Mouse (Mus musculus) C2C12 (cell line): Measurements from ENCODE around the gene Mau2. TPM values are rescaled to one million over a fixed set of nuclear protein-coding genes. Genes with fewer than 3 reads are reported as not detected.

ENCODE experiments used
- H3K27me3 ChIP-seq: one replicate; pipeline ENCODE4 v1.6.1; 2011; ENCODE audit not compliant: control insufficient read depth, insufficient read depth, insufficient read length
- H3K36me3 ChIP-seq: one replicate; pipeline ENCODE4 v1.6.1; 2011; ENCODE audit not compliant: control insufficient read depth, insufficient read depth
- H3K4me3 ChIP-seq: one replicate; pipeline ENCODE4 v1.5.1; 2011; ENCODE audit warnings: mild to moderate bottlenecking, control low read depth; ENCODE audit not compliant: poor library complexity, insufficient read depth, severe bottlenecking
- H3K79me2 ChIP-seq: one replicate; pipeline ENCODE4 v1.6.1; 2011; ENCODE audit not compliant: control insufficient read depth, insufficient read depth
- H3K79me3 ChIP-seq: one replicate; pipeline ENCODE4 v1.6.1; 2011; ENCODE audit warnings: low read depth, control low read depth
- H3ac ChIP-seq: one replicate; pipeline ENCODE3; 2011; ENCODE audit warnings: low read depth; ENCODE audit not compliant: control insufficient read depth, insufficient read length
- CEBPB ChIP-seq: IDR thresholded peaks from one replicate; pipeline ENCODE4 v1.6.1; 2011; ENCODE audit warnings: low read depth, mild to moderate bottlenecking, control low read depth, moderate library complexity
- CTCF ChIP-seq: IDR thresholded peaks from one replicate; pipeline ENCODE4 v1.5.1; 2011; ENCODE audit not compliant: control insufficient read depth, insufficient read depth, insufficient read length
- FOSL1 ChIP-seq: IDR thresholded peaks from one replicate; pipeline ENCODE4 v1.8.0; 2011; ENCODE audit warnings: mild to moderate bottlenecking, low read length; ENCODE audit not compliant: poor library complexity, insufficient read depth, severe bottlenecking
- MAX ChIP-seq: IDR thresholded peaks from one replicate; pipeline ENCODE4 v1.6.1; 2011; ENCODE audit warnings: mild to moderate bottlenecking, control low read depth
- MYOD1 ChIP-seq: IDR thresholded peaks from one replicate; pipeline ENCODE4 v1.6.1; 2011; ENCODE audit warnings: low read depth; ENCODE audit not compliant: control insufficient read depth, insufficient read length
- MYOG ChIP-seq: IDR thresholded peaks from one replicate; pipeline ENCODE4 v1.6.1; 2011; ENCODE audit not compliant: control insufficient read depth, insufficient read length; ENCODE audit errors: extremely low read depth
- USF1 ChIP-seq: IDR thresholded peaks from one replicate; pipeline ENCODE4 v1.6.1; 2011; ENCODE audit warnings: low read depth, mild to moderate bottlenecking, control low read depth, moderate library complexity
- polyA plus RNA-seq: library from polyadenylated mRNA; unstranded; fragments of >200 nt; fragmentation: generic; extraction: Trizol; gene quantifications from one replicate; pipeline ENCODE4 v1.2.1, GENCODE M21; 2012; ENCODE audit warnings: missing spikeins

Mau2 gene
- polyA plus RNA-seq, 1 experiment: 24.0 TPM

GRCm38 (mm10) chr8:70084191-70085065 lies 41.9 kb upstream of the Mau2 start:
- no peak overlapping the region for H3ac ChIP-seq
- no peaks in the 10 kb centered on the region for H3K79me2 ChIP-seq
- no peak for TF ChIP-seq MYOD1
- no peak for TF ChIP-seq CEBPB
- no peak for TF ChIP-seq CTCF
- TF ChIP-seq MAX: no peak
- TF ChIP-seq FOSL1: no peak
- TF ChIP-seq MYOG: no peak
- TF ChIP-seq USF1: no peak
- peaks cover 46% of the 10 kb centered on the region for H3K27me3 ChIP-seq
- no peaks in the 10 kb centered on the region for H3K36me3 ChIP-seq
- no peaks in the 10 kb centered on the region for H3K79me3 ChIP-seq
- no peak overlapping the region for H3K4me3 ChIP-seq

GRCm38 (mm10) chr8:70083285-70083684 lies 40.8 kb upstream of the Mau2 start, which contains the start of gene Hapln4:
Hapln4 (plus strand) TSS chr8:70083457.
- H3ac ChIP-seq: no peak within 1 kb of the TSS
- H3K79me3 ChIP-seq: no peaks in the 10 kb centered on the region
- peak within 1 kb of the TSS; percentile 11 for H3K4me3 ChIP-seq
- no peaks in the 10 kb centered on the region for H3K79me2 ChIP-seq
- no peak for TF ChIP-seq MYOG
- TF ChIP-seq CEBPB: no peak
- no peak for TF ChIP-seq USF1
- TF ChIP-seq MAX: no peak
- TF ChIP-seq MYOD1: no peak
- TF ChIP-seq CTCF: no peak
- TF ChIP-seq FOSL1: no peak
- no peaks in the 10 kb centered on the region for H3K36me3 ChIP-seq
- peaks cover 35% of the 10 kb centered on the region for H3K27me3 ChIP-seq

GRCm38 (mm10) chr8:70081976-70082375 lies 39.4 kb upstream of the Mau2 start:
- TF ChIP-seq MAX: no peak
- TF ChIP-seq MYOD1: no peak
- TF ChIP-seq MYOG: no peak
- no peak for TF ChIP-seq FOSL1
- no peak for TF ChIP-seq USF1
- TF ChIP-seq CEBPB: no peak
- TF ChIP-seq CTCF: no peak
- H3ac ChIP-seq: no peak overlapping the region
- H3K27me3 ChIP-seq: peaks cover 26% of the 10 kb centered on the region

GRCm38 (mm10) chr8:70073682-70074081 lies 31.1 kb upstream of the Mau2 start:
- Histone ChIP-seq H3K4me3 (no peak overlapping the region), H3K79me2 (no peaks in the 10 kb centered on the region), H3K27me3 (no peaks in the 10 kb centered on the region), H3K79me3 (no peaks in the 10 kb centered on the region), H3ac (no peak overlapping the region), H3K36me3 (peaks cover 20% of the 10 kb centered on the region)
- TF ChIP-seq USF1 (no peak), MYOG (no peak), MYOD1 (no peak), FOSL1 (no peak), CEBPB (no peak), CTCF (no peak), MAX (no peak)

More at GRCm38 (mm10) chr8:70081976-70082375, 39.4 kb upstream of the Mau2 start:
- no peaks in the 10 kb centered on the region for H3K79me3 ChIP-seq
- no peaks in the 10 kb centered on the region for H3K36me3 ChIP-seq
- H3K79me2 ChIP-seq: no peaks in the 10 kb centered on the region
- H3K4me3 ChIP-seq: no peak overlapping the region

- Histone ChIP-seq H3K36me3 (peaks cover 20% of the 10 kb centered on the region), H3K27me3 (no peaks in the 10 kb centered on the region), H3K79me2 (no peaks in the 10 kb centered on the region), H3K4me3 (no peak overlapping the region), H3K79me3 (no peaks in the 10 kb centered on the region), H3ac (no peak overlapping the region)
- TF ChIP-seq MAX (no peak), CEBPB (no peak), USF1 (no peak), CTCF (no peak), MYOD1 (no peak), MYOG (no peak), FOSL1 (no peak)
These were observed 30.6 kb upstream of the Mau2 start for GRCm38 (mm10) chr8:70073120-70073519.

- Histone ChIP-seq H3ac (no peak within 1 kb of the TSS), H3K36me3 (peaks cover 20% of the 10 kb centered on the region), H3K79me3 (no peaks in the 10 kb centered on the region), H3K4me3 (no peak within 1 kb of the TSS), H3K27me3 (no peaks in the 10 kb centered on the region), H3K79me2 (no peaks in the 10 kb centered on the region)
- TF ChIP-seq FOSL1: no peak
- no peak for TF ChIP-seq MYOG
- no peak for TF ChIP-seq CTCF
- TF ChIP-seq CEBPB: no peak
- no peak for TF ChIP-seq MYOD1
- TF ChIP-seq MAX: no peak
- TF ChIP-seq USF1: no peak
These were observed 30.0 kb upstream of the Mau2 start, which contains the start of gene Tm6sf2 for GRCm38 (mm10) chr8:70072441-70073069. Tm6sf2 (plus strand) TSS chr8:70072924.
